Mouse (Mus musculus) neutrophil, adult 83 days (primary cell): ENCODE measurements around the gene Jkamp. TPM values are rescaled to one million over a fixed set of nuclear protein-coding genes. Genes with fewer than 3 reads are reported as not detected.

Experiments used
- total RNA-seq, 2 experiments: library from RNA; stranded (reverse); gene quantifications; one replicate each; pipeline ENCODE4 v1.2.4; 2023

The Jkamp gene
- 10 to 100 TPM; 12.8 to 15.9 TPM for total RNA-seq

GRCm38 (mm10) chr12:72085329-72086165 lies at the start of gene Jkamp, which contains the start of gene L3hypdh:
TSS of gene Jkamp (plus strand) at chr12:72085589.
TSS of gene L3hypdh (minus strand) at chr12:72085439.

GRCm38 (mm10) chr12:72070327-72071269 lies 14.8 kb upstream of the Jkamp start, which contains the start of gene Gpr135:
TSS of gene Gpr135 (minus strand) at chr12:72071125.

Other genes with a start within 250 kb of the Jkamp start
- gene Gpr135, start 14.5 kb upstream of the Jkamp start, total RNA-seq, result under 1 TPM in 1 of 2 experiments, not detected in 1; 0.11 TPM
- gene L3hypdh, start 150 bp upstream of the Jkamp start, total RNA-seq, result under 1 TPM; 0.24 to 0.26 TPM
- not detected for gene Ccdc175, start 99.4 kb downstream of the Jkamp start, total RNA-seq